Mouse (Mus musculus) kidney, adult 2 months (tissue): Measurements from ENCODE around the gene Polr1a. TPM values are rescaled to one million over a fixed set of nuclear protein-coding genes. Genes with fewer than 3 reads are reported as not detected.

ENCODE experiments used
- DNase-seq: peaks from one replicate; pipeline ENCODE4 v3.0.0; 2021
- H3K27ac ChIP-seq: fragments of 200-500 bp; 2 replicates; pipeline ENCODE4 v1.5.1; 2012; ENCODE audit warnings: low read depth, low read length, control low read depth, inconsistent platforms; ENCODE audit not compliant: insufficient read depth
- H3K27me3 ChIP-seq: fragments of 200-500 bp; replicated peaks from 2 replicates; pipeline ENCODE4 v1.6.1; 2012; ENCODE audit warnings: mild to moderate bottlenecking, moderate library complexity, low read length, inconsistent platforms; ENCODE audit not compliant: control insufficient read depth, insufficient read depth
- H3K36me3 ChIP-seq: fragments of 200-500 bp; 2 replicates; pipeline ENCODE4 v1.6.1; 2012; ENCODE audit warnings: mild to moderate bottlenecking, moderate library complexity, low read length, inconsistent platforms; ENCODE audit not compliant: control insufficient read depth, insufficient read depth
- H3K4me1 ChIP-seq: fragments of 200-500 bp; 2 replicates; pipeline ENCODE4 v1.6.1; 2011; ENCODE audit warnings: low read length; ENCODE audit not compliant: control insufficient read depth, insufficient read depth
- H3K4me3 ChIP-seq: fragments of 200-500 bp; 2 replicates; pipeline ENCODE4 v1.5.1; 2011; ENCODE audit warnings: mild to moderate bottlenecking, low read depth, low read length, control low read depth; ENCODE audit not compliant: insufficient read depth
- CTCF ChIP-seq: fragments of 200-500 bp; conservative IDR thresholded peaks from 2 replicates; pipeline ENCODE4 v1.5.1; 2011; ENCODE audit warnings: low read depth, mild to moderate bottlenecking, control low read depth, low read length, moderate library complexity, mixed read lengths; ENCODE audit not compliant: insufficient read depth, insufficient read length
- POLR2A ChIP-seq: fragments of 200-500 bp; IDR thresholded peaks from one replicate; pipeline ENCODE4 v1.6.1; 2011; ENCODE audit warnings: low read depth, low read length, control low read depth
- WGBS: fragments of 180-500 bp; shearing (Covaris S2); methylation state at CpG from one replicate; pipeline ENCODE4 v1.1.7; 2018; 5-methylcytosine and 5-hydroxymethylcytosine counted together
- polyA plus RNA-seq: library from polyadenylated mRNA; depleted of rRNA; stranded (reverse); fragments of >200 nt; gene quantifications from 2 replicates; pipeline ENCODE4 v1.2.3, GENCODE M21; 2012; rRNA removed

The Polr1a gene
- 9.8 and 11.6 TPM in 2 replicates for polyA plus RNA-seq

DNA sequence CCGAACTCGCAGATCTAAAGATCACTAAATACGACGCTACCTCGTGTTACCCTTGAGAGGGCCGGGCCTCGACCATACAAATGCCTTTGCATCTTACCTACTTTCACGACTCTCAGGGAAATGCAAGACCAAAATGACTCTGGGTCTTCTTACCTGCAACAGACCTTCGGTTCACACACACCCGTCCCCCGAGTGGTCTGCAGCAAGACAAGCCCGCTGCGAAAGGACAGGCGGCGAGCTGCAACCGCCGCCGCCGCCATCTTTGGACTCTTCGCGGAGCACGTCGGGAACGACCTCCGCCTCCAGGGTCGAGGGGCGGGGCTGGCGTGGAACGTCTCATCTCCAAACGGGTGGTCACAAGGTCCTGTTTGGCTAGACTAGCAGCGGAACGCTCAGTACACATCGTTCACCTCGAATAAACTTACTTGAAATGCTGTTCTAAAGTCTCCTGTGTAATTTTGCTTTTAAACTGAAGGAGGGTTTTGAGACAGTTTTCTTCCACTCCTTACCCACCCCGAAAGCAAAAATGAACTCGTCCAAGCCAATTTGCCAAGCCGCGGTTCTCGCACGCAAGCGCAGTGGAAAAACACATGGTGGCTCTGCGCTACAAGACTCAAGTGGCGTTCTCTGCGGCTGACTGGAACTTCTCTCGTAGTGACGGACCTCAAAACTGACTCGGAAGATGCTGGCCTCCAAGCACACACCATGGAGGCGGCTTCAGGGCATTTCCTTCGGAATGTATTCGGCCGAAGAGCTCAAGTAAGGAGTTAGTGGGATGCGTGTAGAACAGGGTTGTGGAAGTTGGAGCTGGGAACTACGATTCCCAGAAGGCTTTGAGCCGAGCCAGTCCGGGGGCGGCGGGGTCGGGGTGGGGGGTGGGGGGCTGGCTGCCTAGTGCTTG lies at the start of gene Polr1a, which contains the start of gene Ptcd3:
Gene Polr1a (plus strand): TSS at position 573 of the 901 bp plus-strand sequence.
Gene Ptcd3 (minus strand): TSS at position 270 of the 901 bp plus-strand sequence.
- Histone ChIP-seq H3K36me3 (no peaks in the 10 kb centered on the region; the same call in 1 of the 2 replicates), H3K27ac (peak within 1 kb of the TSS; percentile 96), H3K4me3 (peak within 1 kb of the TSS; percentile 95), H3K27me3 (no peaks in the 10 kb centered on the region), H3K4me1 (peaks cover 3% of the 10 kb centered on the region; the same call in 1 of the 2 replicates)
- under 1% methylated on average over 58 of the region's 58 CpGs for WGBS
- DNase-seq: peak; percentile 95
- peak; percentile 71 for TF ChIP-seq POLR2A
- no peak for TF ChIP-seq CTCF

- no peak overlapping the region for H3K27ac ChIP-seq
- H3K4me1 ChIP-seq: no peaks in the 10 kb centered on the region
- no peak for DNase-seq
- H3K4me3 ChIP-seq: no peak overlapping the region
- H3K36me3 ChIP-seq: peaks cover 26% of the 10 kb centered on the region
- TF ChIP-seq POLR2A: no peak
- WGBS: 87% methylated on average over 2 of the region's 2 CpGs
- no peaks in the 10 kb centered on the region for H3K27me3 ChIP-seq
These were observed 41.1 kb upstream of the Polr1a start for GRCm38 (mm10) chr6:71867751-71868150.

DNA sequence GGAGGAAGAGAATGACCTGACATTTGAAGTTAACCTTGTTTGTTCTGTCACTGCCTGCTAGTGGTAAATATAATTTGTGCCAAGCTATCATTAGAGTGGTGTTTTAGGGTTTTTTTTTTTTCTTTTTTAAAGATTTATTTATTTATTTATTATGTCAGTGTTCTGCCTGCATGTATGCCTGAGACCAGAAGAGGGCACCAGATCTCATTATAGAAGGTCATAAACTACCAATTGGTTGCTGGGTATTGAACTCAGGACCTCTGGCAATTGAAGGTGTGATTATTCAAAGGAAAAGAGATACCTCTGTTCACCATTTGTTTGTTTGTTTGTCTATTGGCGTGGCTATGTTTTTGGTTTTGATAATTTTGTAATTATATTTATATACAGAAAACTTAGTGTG lies 40.0 kb upstream of the Polr1a start:
- Histone ChIP-seq H3K27ac (no peak overlapping the region), H3K27me3 (no peaks in the 10 kb centered on the region), H3K4me3 (no peak overlapping the region), H3K36me3 (peaks cover 22% of the 10 kb centered on the region), H3K4me1 (no peaks in the 10 kb centered on the region)
- WGBS: 100% methylated on average over 1 of the region's 1 CpGs
- TF ChIP-seq CTCF: no peak
- TF ChIP-seq POLR2A: no peak
- no peak for DNase-seq

DNA sequence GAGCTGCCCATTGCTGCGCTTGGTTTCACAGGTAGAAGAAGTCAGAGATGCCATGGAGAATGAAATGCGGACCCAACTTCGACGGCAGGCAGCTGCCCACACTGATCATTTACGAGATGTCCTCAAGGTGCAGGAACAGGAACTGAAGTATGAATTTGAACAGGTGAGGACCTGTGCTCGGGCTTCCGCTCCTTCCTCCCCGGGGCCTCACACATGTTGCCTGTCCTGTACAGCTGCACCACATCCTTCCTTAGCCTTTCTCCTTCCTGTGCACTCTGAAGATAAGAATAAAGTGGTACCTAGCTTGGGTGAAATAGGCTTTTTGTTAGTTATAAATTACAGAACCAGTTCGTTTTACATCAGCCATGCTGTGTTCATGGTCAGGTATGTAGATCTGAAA lies 37.5 kb upstream of the Polr1a start:
- Histone ChIP-seq H3K27me3 (no peaks in the 10 kb centered on the region), H3K27ac (no peak overlapping the region), H3K4me1 (no peaks in the 10 kb centered on the region), H3K4me3 (no peak overlapping the region), H3K36me3 (peaks cover 10% of the 10 kb centered on the region)
- TF ChIP-seq CTCF (no peak), POLR2A (no peak)
- 90% methylated on average over 9 of the region's 9 CpGs for WGBS
- DNase-seq: no peak

DNA sequence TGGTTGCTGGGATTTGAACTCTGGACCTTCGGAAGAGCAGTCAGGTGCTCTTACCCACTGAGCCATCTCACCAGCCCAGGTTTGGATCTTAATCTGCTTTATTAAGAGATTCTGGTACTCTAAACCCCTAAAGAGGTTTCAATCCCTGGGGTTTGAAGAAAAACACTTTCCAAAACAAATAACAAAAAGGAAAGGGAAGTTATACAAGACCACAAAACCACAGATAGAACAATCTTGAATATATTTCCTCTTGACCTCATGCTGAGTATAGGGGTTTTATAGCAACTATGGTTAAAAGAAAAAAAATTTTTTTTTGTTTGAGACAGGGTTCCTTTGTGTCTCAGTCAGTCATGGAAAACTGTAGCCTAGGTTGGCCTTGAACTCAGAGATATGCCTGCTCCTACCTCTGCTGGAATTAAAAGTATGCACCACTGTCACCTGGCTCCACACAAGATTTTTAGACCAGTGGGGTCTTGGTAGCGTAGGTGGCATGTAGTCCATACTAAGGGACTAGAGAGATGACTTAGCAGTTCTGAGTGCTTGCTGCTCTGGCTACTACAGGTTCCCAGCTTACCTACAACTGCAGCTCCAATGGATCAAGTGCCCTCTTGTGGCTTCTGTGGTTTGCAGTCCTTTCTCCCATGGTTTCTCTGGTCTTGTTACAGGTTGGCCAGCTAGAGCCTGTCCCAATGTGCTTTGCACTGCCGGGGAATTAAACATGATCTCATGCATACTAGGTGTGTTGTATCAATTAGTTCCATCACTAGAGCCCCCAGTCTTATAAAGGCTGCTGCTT lies 30.7 kb upstream of the Polr1a start:
- DNase-seq: peak; percentile 5
- peaks cover 14% of the 10 kb centered on the region for H3K36me3 ChIP-seq
- H3K27ac ChIP-seq: no peak overlapping the region
- H3K4me1 ChIP-seq: no peaks in the 10 kb centered on the region
- TF ChIP-seq POLR2A (no peak), CTCF (no peak)
- no peaks in the 10 kb centered on the region for H3K27me3 ChIP-seq
- 88% methylated on average over 3 of the region's 3 CpGs for WGBS
- no peak overlapping the region for H3K4me3 ChIP-seq

GRCm38 (mm10) chr6:71893263-71893662 lies 15.6 kb upstream of the Polr1a start:
- peaks cover 13% of the 10 kb centered on the region for H3K36me3 ChIP-seq

More at GRCm38 (mm10) chr6:71893263-71893662, 15.6 kb upstream of the Polr1a start:
- Histone ChIP-seq H3K27me3 (no peaks in the 10 kb centered on the region), H3K27ac (no peak overlapping the region), H3K4me3 (no peak overlapping the region), H3K4me1 (no peaks in the 10 kb centered on the region)
- TF ChIP-seq CTCF (no peak), POLR2A (no peak)
- DNase-seq: no peak
- WGBS: 90% methylated on average over 4 of the region's 4 CpGs
